Mouse (Mus musculus): ENCODE measurements around the gene Tbx5. TPM values are rescaled to one million over a fixed set of nuclear protein-coding genes. Genes with fewer than 3 reads are reported as not detected.

Tbx5 gene
- total RNA-seq (2023): not detected

DNA sequence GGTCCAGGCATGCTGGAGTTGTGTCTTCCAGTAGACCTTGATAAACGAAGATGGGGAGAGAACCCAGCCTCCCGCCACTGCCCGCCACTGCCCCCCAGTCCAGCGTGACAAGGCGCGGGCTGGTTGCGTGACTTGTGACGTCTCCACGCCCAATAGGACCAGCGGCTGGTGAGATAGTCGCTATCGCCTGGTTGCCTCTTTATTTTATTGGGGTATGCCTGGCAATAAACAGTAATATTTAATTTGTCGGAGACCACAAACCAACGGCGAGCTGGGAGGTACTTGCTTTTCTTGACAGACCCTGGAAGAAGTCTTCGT, at the start of gene Tbx5:
Gene Tbx5, plus strand, starts transcription at position 190 of the 318 bp plus-strand sequence.

Other genes starting within 250 kb of the Tbx5 start
- gene Tbx3, start 162.0 kb upstream of the Tbx5 start, total RNA-seq (2023): not detected

Data from CD4-positive naive resting alpha-beta T cell, adult 57 days (primary cell).